28 mouse cellular contexts compared by ENCODE assay signal in the genomic region with DNA sequence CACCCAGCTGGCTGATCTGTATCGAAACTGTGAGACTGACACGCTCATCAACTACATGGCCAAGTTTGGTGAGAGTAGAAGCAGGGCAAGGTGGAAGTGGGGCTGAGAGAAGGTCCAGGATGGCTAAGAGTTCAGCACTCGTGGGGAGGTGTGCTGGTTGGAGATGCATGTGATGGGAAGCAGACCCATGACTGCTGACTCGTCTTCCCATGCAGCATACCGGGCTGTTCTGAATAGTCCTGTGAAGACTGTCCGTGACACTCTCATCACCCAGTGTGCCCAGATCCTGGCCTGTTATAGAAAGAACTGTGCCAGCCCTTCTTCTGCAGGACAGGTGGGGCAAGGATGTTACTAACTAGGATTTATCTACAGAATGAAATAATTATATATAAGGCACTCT. TPM values are rescaled to one million over a fixed set of nuclear protein-coding genes. Genes with fewer than 3 reads are reported as not detected.
"Had no signal": no experiment of that assay in that cellular context is flagged by ENCODE, and none has a peak within 500 bp of the region (broad histone marks: within the 10 kb centered on the region; RNA-seq: fewer than 3 reads in every experiment).

No protein-coding gene starts in this region.

- H3K27me3 ChIP-seq: embryonic facial prominence, embryonic 12.5 days; embryonic facial prominence, embryonic 13.5 days; embryonic facial prominence, embryonic 15.5 days; forebrain, embryonic 12.5 days; forebrain, embryonic 13.5 days; forebrain, embryonic 15.5 days had no signal

- H3K4me3 ChIP-seq: embryonic facial prominence, embryonic 10.5 days; embryonic facial prominence, embryonic 12.5 days; embryonic facial prominence, embryonic 13.5 days; embryonic facial prominence, embryonic 15.5 days; erythroblast, embryonic 14.5 days; forebrain, embryonic 10.5 days; forebrain, embryonic 12.5 days; forebrain, embryonic 13.5 days; forebrain, embryonic 15.5 days; gastrocnemius, adult 2 months; heart, adult 2 months had no signal

- DNase-seq: cerebellum, adult 2 months; cerebellum, adult 8-10 months; cerebellum, adult 9-10 months; cerebellum, adult 9-11 months; cerebellum, postnatal 10 days; cerebellum, postnatal 14 days; cerebellum, postnatal 25 days; cerebellum, postnatal 36 days; embryo, embryonic 11 days; forebrain, postnatal 0 days; gastrocnemius, adult 2 months; gastrocnemius, postnatal 10 days; gastrocnemius, postnatal 14 days; gastrocnemius, postnatal 25 days; gastrocnemius, postnatal 36 days; heart, adult 18-20 months; heart, adult 2 months had no signal

- H3K4me2 ChIP-seq: embryonic facial prominence, embryonic 12.5 days; embryonic facial prominence, embryonic 13.5 days; embryonic facial prominence, embryonic 15.5 days; forebrain, embryonic 12.5 days; forebrain, embryonic 13.5 days; forebrain, embryonic 15.5 days had no signal

- ATAC-seq: forebrain, embryonic 13.5 days; forebrain, embryonic 14.5 days; forebrain, embryonic 15.5 days; forebrain, embryonic 16.5 days; forebrain, postnatal 0 days had no signal

- H3K9me3 ChIP-seq: embryonic facial prominence, embryonic 10.5 days; embryonic facial prominence, embryonic 12.5 days; embryonic facial prominence, embryonic 13.5 days; embryonic facial prominence, embryonic 15.5 days; forebrain, embryonic 10.5 days; forebrain, embryonic 12.5 days; forebrain, embryonic 13.5 days; forebrain, embryonic 15.5 days had no signal

RNA-seq across cellular contexts. Expression of a gene that starts 23.6 kb away (rescaled TPM):
- polyA plus RNA-seq: erythroblast, embryonic 14.5 days had no signal
